Mouse (Mus musculus) T-cell, adult 66 days (primary cell): Measurements from ENCODE around the gene Slc25a16. TPM values are rescaled to one million over a fixed set of nuclear protein-coding genes. Genes with fewer than 3 reads are reported as not detected.

Experiments
- total RNA-seq, 2 experiments: library from RNA; stranded (reverse); gene quantifications; 3 replicates in 1 of 2; 4 replicates in 1 of 2; pipeline ENCODE4 v1.2.4; 2023

The Slc25a16 gene
- total RNA-seq = 10 to 100 TPM; 14.2 to 14.6 TPM

GRCm38 (mm10) chr10:62919925-62920765 lies at the start of gene Slc25a16:
TSS of gene Slc25a16 (plus strand) at chr10:62920633.

GRCm38 (mm10) chr10:62908896-62909295 lies 11.5 kb upstream of the Slc25a16 start, which contains the start of gene Tet1:
TSS of gene Tet1 (minus strand) at chr10:62908996.

GRCm38 (mm10) chr10:62946738-62947471 lies 26.5 kb downstream of the Slc25a16 start, which contains the start of gene Dna2:
TSS of gene Dna2 (plus strand) at chr10:62947026.

GRCm38 (mm10) chr10:62980039-62980954 lies 59.9 kb downstream of the Slc25a16 start, which contains the start of gene Rufy2:
TSS of gene Rufy2 (plus strand) at chr10:62980223.

Other genes with a start within 250 kb of the Slc25a16 start
- under 1 TPM; 0.15 to 0.26 TPM for gene Stox1, start 194.5 kb upstream of the Slc25a16 start, total RNA-seq
- gene Ccar1, start 128.3 kb upstream of the Slc25a16 start, total RNA-seq = 100 to 1,000 TPM; 117 to 144 TPM
- gene Tet1, start 11.6 kb upstream of the Slc25a16 start, total RNA-seq = 10 to 100 TPM; 23.4 to 30.0 TPM
- gene Dna2, start 26.4 kb downstream of the Slc25a16 start, total RNA-seq = 1 to 10 TPM in 1 of 2 experiments, under 1 TPM in 1; 0.95 to 2.0 TPM
- 10 to 100 TPM; 48.0 to 67.7 TPM for gene Rufy2, start 59.6 kb downstream of the Slc25a16 start, total RNA-seq
- gene Hnrnph3, start 103.6 kb downstream of the Slc25a16 start, total RNA-seq = 10 to 100 TPM; 84.6 to 92.8 TPM
- gene Pbld2, start 103.7 kb downstream of the Slc25a16 start, total RNA-seq = 1 to 10 TPM in 1 of 2 experiments, under 1 TPM in 1; 0.71 to 1.8 TPM
- under 1 TPM in 1 of 2 experiments, not detected in 1; 0.30 TPM for gene Pbld1, start 139.5 kb downstream of the Slc25a16 start, total RNA-seq
- gene Atoh7, start 179.0 kb downstream of the Slc25a16 start, total RNA-seq = not detected